Mouse (Mus musculus): ENCODE measurements around the gene Rnase13.

Rnase13 gene

GRCm38 (mm10) chr14:51877517-51877916 lies 45.1 kb downstream of the Rnase13 start:
- DNase-seq (ENCODE audit: low spot score) = no peak

DNA sequence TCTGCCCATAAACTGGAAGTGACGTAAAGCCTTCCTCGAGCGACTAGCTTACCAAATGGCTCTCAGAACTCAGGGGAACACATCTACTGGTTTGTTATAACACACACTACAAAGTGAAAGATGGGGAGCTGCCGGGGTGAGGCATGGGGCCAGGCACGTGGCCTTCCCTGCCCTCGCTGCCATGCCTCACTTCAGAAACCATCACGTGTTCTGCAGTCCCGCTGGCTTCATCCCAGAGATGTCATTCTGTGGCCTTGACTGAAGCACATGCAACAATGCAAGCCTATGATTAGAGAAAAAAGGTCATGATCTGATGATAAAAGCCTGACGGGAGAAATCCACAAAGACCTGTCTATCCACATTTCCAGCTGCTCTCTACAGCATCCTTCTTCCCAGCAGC lies 50.8 kb downstream of the Rnase13 start:
- no peak for DNase-seq (ENCODE audit: low spot score)
